Mouse (Mus musculus): Measurements from ENCODE around the gene D17Wsu92e.

D17Wsu92e gene

DNA sequence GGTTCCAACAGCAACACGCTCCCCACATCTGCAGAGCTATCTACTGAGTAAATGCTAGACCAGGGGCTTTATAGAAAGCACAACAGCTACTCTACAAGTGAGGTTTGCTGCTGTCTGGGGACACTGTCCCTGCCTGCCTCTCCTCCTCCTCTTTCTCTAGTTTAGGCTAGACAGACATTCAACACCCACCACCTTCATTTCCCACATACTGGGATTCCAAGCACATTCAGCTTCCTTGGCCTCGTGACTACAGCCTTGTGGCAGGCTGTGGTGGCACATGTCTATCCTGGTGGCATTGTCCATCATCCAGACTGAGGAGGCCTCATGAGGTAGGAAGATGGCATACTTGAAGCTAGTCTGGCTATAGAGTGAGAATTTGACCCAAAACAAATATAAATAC, 29.5 kb downstream of the D17Wsu92e start:
- no peak for DNase-seq (ENCODE audit: low read depth)

- DNase-seq (ENCODE audit: low read depth), result no peak
Measured at GRCm38 (mm10) chr17:27790015-27790414, 30.4 kb downstream of the D17Wsu92e start.

GRCm38 (mm10) chr17:27788456-27789172, 31.8 kb downstream of the D17Wsu92e start:
- DNase-seq (ENCODE audit: low read depth), result no peak

DNA sequence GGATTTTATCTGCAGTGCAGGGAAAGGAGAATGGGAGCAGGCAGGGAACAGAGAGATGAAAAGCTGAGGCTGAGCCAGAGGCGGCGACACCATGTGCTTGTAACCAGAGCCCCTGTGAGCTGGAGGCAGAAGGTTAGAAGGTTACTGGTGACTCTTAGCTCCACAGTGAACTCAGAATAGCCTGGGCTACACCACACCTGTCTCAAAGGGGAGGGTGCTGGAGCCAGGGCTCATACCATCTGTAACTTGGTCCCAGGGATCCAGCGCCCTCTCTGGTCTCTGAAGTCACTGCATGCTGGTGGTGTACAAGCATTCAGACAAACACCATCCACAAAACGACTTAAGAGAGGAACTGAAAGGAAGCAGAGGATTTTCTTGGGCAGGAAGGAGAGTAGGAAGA, 36.9 kb downstream of the D17Wsu92e start:
- no peak for DNase-seq (ENCODE audit: low read depth)

DNA sequence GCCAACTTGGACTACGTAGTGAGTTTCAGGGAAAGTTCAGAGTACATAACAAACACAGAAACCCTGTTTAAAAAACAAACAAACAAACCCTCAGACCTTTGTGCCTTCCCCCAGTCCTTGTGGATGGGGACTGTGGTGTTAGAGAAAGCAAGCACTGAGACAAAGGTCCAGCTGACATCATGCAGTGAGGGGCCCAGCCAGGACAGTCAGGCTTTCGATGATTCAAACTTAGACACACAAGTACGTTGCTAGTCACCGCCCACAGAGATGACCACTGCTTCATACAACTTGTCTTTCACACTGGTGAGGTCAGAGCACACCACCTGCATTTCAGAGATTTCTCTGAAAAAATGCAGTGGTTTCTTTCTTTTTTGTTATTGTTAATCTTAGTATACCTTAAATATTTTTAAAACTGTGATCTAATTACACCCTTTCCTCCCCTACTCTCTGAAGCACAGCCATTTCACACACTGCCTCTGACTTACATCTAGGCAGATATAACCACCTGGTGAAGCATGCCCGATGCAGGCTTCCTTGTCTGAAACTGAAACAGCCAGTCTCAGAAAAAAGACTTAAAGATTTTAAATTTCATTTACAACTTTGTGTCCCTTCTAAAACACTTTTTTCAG, 39.3 kb downstream of the D17Wsu92e start:
- no peak for DNase-seq (ENCODE audit: low read depth)

- DNase-seq (ENCODE audit: low read depth), result peak; percentile 44
Measured at GRCm38 (mm10) chr17:27779755-27780154, 40.7 kb downstream of the D17Wsu92e start.

- DNase-seq (ENCODE audit: low read depth), result no peak
Measured at GRCm38 (mm10) chr17:27778671-27779355, 41.6 kb downstream of the D17Wsu92e start.

GRCm38 (mm10) chr17:27777823-27778222, 42.6 kb downstream of the D17Wsu92e start:
- DNase-seq (ENCODE audit: low read depth), result no peak

- DNase-seq (ENCODE audit: low read depth), result no peak
Measured at GRCm38 (mm10) chr17:27774198-27774597, 46.2 kb downstream of the D17Wsu92e start.

- DNase-seq (ENCODE audit: low read depth), result no peak
Measured at GRCm38 (mm10) chr17:27771616-27772015, 48.8 kb downstream of the D17Wsu92e start.

DNA sequence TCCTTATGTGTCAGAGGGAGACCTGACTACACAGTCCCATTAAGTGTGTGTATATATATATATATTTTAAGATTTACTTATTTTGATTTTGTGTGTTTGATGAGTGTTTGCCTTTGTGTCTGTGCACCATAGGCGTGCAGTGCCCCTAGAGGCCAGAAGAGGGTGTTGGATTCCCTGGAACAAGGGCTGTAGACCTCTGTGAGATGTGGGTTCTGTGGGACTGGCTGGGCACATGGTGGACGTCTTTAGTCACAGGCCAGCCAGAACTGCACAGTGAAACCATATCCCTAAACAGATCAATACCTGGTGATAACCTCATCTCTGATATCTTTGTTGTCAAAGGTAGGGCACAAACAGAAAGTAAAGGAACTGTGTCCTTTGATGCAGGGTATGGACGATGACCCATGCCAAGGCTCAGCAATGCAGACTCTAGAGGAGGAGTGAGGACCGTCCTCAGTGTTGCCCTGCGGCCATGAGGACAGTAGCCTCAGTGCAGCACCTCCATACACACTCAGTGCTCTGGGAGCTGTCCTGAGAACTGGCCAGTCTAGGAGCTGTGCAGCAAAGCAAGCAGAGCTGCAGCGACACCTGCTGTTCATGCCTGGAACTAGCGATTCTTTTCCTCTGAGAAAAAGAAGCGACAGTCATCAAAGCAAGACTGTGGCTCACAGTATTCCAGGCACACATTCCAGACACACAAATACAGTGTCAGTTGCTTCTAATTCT, 51.5 kb downstream of the D17Wsu92e start:
- peak; percentile 75 for DNase-seq (ENCODE audit: low read depth)

DNA sequence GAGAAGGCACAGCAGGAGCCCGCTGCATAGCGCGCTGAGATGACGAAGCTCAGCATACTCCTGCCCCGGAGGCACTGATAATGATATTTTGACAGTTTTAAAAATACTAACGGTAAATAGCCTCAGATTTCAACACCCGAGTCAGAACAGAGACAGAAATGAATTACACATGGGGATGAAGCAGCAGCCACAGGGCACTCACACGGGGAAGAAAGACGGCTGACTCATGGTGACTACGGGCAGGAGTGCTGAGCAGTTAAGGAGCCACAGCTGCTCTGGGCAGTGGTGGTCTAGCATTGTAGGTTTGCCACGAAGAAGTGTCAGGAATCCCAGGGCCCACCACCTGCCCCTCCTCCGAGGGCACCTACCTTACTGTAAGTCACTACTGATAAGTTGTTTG, 52.9 kb downstream of the D17Wsu92e start:
- DNase-seq (ENCODE audit: low read depth), result no peak

DNA sequence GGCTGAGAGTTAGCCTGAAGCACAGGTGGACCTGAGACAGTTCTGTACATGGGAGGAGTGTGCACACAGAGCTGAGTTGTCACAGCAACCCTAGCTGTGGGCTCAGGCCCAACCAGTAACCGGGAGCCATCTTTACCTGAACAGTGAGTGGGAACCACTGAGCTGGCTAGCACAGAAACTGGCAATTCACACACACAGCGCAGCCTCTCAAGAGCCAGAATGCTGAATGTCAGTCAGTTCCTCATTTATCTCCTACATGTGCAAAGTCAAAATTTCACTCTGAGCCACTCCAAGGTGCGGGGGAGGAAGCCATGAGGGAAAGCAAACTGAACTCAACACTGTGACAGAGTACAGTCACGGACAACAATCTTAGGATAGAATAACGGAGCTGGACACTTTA, 53.3 kb downstream of the D17Wsu92e start:
- no peak for DNase-seq (ENCODE audit: low read depth)

GRCm38 (mm10) chr17:27765066-27765465, 55.4 kb downstream of the D17Wsu92e start:
- DNase-seq (ENCODE audit: low read depth), result no peak

DNA sequence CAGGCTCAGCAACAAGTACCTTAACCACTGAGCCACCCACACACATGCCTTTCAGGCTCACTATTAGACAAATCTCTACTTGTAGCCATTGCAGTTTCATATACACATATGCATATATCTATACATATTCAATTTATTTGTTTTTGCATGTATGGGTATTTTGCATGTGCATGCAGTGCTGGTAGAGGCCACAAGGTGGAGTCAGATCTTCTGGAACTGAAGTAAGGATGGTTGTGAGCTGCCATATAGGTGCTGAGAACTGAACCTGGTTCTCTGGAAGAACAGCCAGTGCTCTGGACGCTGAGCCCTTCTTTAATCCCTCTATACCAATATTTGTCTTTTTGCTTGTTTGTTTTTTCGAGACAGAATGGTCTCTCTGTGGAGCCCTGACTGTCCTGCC, 56.0 kb downstream of the D17Wsu92e start:
- DNase-seq (ENCODE audit: low read depth), result no peak

DNA sequence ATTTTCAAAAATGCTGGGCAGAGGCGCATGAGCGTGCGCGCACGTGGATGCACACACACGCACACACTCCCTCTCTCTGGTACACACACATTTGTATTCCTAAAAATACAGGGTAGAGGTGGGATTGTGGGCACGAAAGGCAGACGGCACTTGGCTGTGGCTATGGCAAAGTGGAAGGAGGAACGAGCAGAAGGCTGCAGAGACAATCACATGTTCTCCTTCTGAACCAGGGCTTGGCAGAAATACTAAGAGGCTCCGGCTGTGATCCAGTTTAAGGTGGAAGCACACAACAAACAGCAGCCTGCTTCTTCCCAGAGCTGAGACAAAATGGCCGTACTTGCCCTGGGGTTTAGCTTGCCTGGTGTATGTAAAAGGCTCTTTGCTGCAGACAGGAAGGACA, 57.6 kb downstream of the D17Wsu92e start:
- DNase-seq (ENCODE audit: low read depth), result no peak

- peak; percentile 65 for DNase-seq (ENCODE audit: low read depth)
Measured at GRCm38 (mm10) chr17:27761639-27762336, 58.7 kb downstream of the D17Wsu92e start.

- DNase-seq (ENCODE audit: low read depth), result no peak
Measured at GRCm38 (mm10) chr17:27760169-27760568, 60.3 kb downstream of the D17Wsu92e start.

DNA sequence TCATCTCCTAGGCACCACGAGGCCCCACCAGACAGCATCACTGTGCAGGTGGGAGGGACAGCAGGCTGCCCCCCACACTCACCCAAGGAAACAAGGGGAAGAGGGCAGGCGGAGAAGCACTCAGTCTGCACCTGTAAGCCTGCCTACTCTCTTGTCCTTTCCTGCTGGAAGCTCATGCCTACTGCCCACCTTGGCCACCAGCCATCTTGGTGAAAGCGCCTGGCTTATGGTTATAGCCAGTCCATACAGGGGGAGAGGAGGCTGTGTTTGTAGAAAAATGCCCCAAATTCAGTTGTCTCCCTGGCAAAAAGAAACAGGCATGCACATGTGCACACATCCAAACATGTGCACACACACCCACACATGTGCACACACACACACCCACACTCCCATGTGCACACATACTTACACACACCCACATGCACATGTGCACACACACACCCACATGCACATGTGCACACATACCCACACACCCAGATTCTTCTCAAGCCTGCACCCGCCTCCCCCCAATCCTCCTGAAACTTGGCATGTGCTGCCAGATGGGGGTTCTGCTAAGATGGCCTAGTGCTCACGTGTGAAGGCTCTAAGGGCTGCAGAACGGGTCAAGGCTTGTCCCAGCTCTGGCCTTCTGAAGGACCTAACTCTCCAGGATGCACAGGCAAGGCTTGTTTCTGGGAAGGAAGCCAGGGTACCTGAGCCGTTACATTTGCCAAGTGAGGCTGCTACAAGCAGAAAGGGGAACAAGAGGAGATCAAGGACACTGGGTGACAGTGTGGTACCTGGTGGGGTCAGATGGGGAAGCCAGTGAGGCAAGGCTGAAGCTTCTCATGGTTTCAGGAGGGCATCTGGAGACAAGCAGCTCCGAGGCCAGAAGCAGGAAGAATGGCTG, 68.9 kb downstream of the D17Wsu92e start:
- no peak for DNase-seq (ENCODE audit: low read depth)

- DNase-seq (ENCODE audit: low read depth), result no peak
Measured at GRCm38 (mm10) chr17:27750451-27750942, 70.0 kb downstream of the D17Wsu92e start.

- DNase-seq (ENCODE audit: low read depth), result no peak
Measured at GRCm38 (mm10) chr17:27748123-27748522, 72.3 kb downstream of the D17Wsu92e start.
